Comparison of ENCODE assay signal across 11 mouse cellular contexts in genomic region chr6:38669580-38669979, GRCm38 (mm10). TPM values are rescaled to one million over a fixed set of nuclear protein-coding genes. Genes with fewer than 3 reads are reported as not detected.
DNase-seq lines count a peak whose midpoint lies in the region; ATAC-seq and TF ChIP-seq lines count a peak whose summit lies in the region.
"Had no signal": no experiment of that assay in that cellular context is flagged by ENCODE, and none has a peak within 500 bp of the region (broad histone marks: within the 10 kb centered on the region; RNA-seq: fewer than 3 reads in every experiment).

No protein-coding gene starts in this region.

- peaks cover 11% of the 10 kb centered on the region; the same call in 1 of the 2 replicates for H3K27me3 ChIP-seq in midbrain, embryonic 13.5 days
- no peaks in the 10 kb centered on the region for H3K27me3 ChIP-seq in forebrain, embryonic 14.5 days (replicated peaks; ENCODE audit: control insufficient read depth, insufficient read depth, low read length)

- H3K9me3 ChIP-seq in midbrain, embryonic 13.5 days: no peaks in the 10 kb centered on the region
- no peaks in the 10 kb centered on the region for H3K9me3 ChIP-seq in forebrain, embryonic 14.5 days (replicated peaks; ENCODE audit: control insufficient read depth, low read length)
- H3K9me3 ChIP-seq: forebrain, embryonic 12.5 days had no signal

- H3K4me2 ChIP-seq in midbrain, embryonic 13.5 days (replicated peaks): no peak overlapping the region
- H3K4me2 ChIP-seq in forebrain, embryonic 14.5 days (ENCODE audit: low read length): no peak overlapping the region
- H3K4me2 ChIP-seq: forebrain, embryonic 12.5 days had no signal

- TF ChIP-seq CTCF in lung, adult 2 months (IDR thresholded peaks at IDR 0.05; ENCODE audit: insufficient read depth, low read length): peak; percentile 17; the same call in 1 of the 2 replicates

- no peak for DNase-seq in lung, adult 2 months
- DNase-seq in lung, adult 18-20 months: no peak
- DNase-seq in CD4-positive, CD25-positive, alpha-beta regulatory T cell, adult 2 months (ENCODE audit: low read depth, low spot score): peak; percentile 46
- peak; percentile 19 for DNase-seq in T-cell, adult 2 months (ENCODE audit: low spot score)
- no peak for DNase-seq in kidney, adult 8-10 months
- no peak for DNase-seq in forebrain, embryonic 14.5 days (ENCODE audit: low spot score)
- DNase-seq: gastrocnemius, postnatal 14 days had no signal

- H3K36me3 ChIP-seq in midbrain, embryonic 13.5 days: no peaks in the 10 kb centered on the region
- no peaks in the 10 kb centered on the region for H3K36me3 ChIP-seq in forebrain, embryonic 14.5 days (ENCODE audit: control insufficient read depth, insufficient read depth, low read length)
- H3K36me3 ChIP-seq: forebrain, embryonic 12.5 days had no signal

- no peak overlapping the region for H3K27ac ChIP-seq in midbrain, embryonic 13.5 days
- H3K27ac ChIP-seq in forebrain, embryonic 14.5 days (ENCODE audit: low read depth, low read length): no peak overlapping the region
- H3K27ac ChIP-seq: forebrain, embryonic 12.5 days had no signal

- peak; percentile 75 for ATAC-seq in megakaryocyte, adult 5-6 weeks (ENCODE audit: poor library complexity, severe bottlenecking)
- ATAC-seq in midbrain, embryonic 13.5 days: no peak
- ATAC-seq in forebrain, embryonic 14.5 days: no peak

- 60% methylated on average over 6 of the region's 6 CpGs for WGBS in lung, adult 2 months
- WGBS in midbrain, embryonic 13.5 days: 67% methylated on average over 6 of the region's 6 CpGs
- WGBS in forebrain, embryonic 14.5 days: 68% methylated on average over 6 of the region's 6 CpGs

- H3K4me1 ChIP-seq in lung, adult 2 months (ENCODE audit: control insufficient read depth, insufficient read depth, low read length): no peaks in the 10 kb centered on the region
- H3K4me1 ChIP-seq in midbrain, embryonic 13.5 days (replicated peaks): no peaks in the 10 kb centered on the region
- H3K4me1 ChIP-seq in forebrain, embryonic 14.5 days (ENCODE audit: control insufficient read depth, insufficient read depth, low read length): no peaks in the 10 kb centered on the region
- H3K4me1 ChIP-seq: forebrain, embryonic 12.5 days had no signal

- no peak overlapping the region for H3K9ac ChIP-seq in midbrain, embryonic 13.5 days (replicated peaks)
- H3K9ac ChIP-seq in forebrain, embryonic 14.5 days (ENCODE audit: low read length): no peak overlapping the region
- H3K9ac ChIP-seq: forebrain, embryonic 12.5 days had no signal

- H3K4me3 ChIP-seq in lung, adult 2 months (replicated peaks; ENCODE audit: extremely low read depth, low read depth, low read length): no peak overlapping the region
- H3K4me3 ChIP-seq in midbrain, embryonic 13.5 days (replicated peaks): no peak overlapping the region
- no peak overlapping the region for H3K4me3 ChIP-seq in forebrain, embryonic 14.5 days (ENCODE audit: low read depth, low read length)
- H3K4me3 ChIP-seq: forebrain, embryonic 12.5 days had no signal

- TF ChIP-seq POLR2A in lung, adult 2 months (IDR thresholded peaks at IDR 0.05; ENCODE audit: borderline replicate concordance, extremely low read depth, low read depth, low read length): no peak

RNA-seq across cellular contexts. Expression of gene Clec2l, which starts 6.7 kb away (rescaled TPM):
- 0.50 and 1.1 TPM in 2 replicates for polyA plus RNA-seq in lung, adult 2 months (2012; rRNA removed)
- total RNA-seq in megakaryocyte, adult 5-6 weeks (2015): not detected in 2 replicates
- total RNA-seq in megakaryocyte, adult 5-6 weeks (2017): not detected in 2 replicates
- 5.6 and 6.2 TPM in 2 replicates for polyA plus RNA-seq in midbrain, embryonic 13.5 days (2015; fragmentation: Nextera tagmentation; extraction: Ambion mirVana)
- 8.8 and 9.3 TPM in 2 replicates for polyA plus RNA-seq in forebrain, embryonic 14.5 days (2014; fragmentation: Nextera tagmentation; extraction: Ambion mirVana)
- polyA plus RNA-seq: liver, embryonic 16.5 days had no signal

RNA-seq across cellular contexts. Expression of gene Klrg2, which starts 32.5 kb away (rescaled TPM):
- polyA plus RNA-seq in lung, adult 2 months (2012; rRNA removed): 4.0 and 5.3 TPM in 2 replicates
- total RNA-seq in megakaryocyte, adult 5-6 weeks (2015): 0.11 TPM in 1 of 2 replicates, not detected in the other
- total RNA-seq in megakaryocyte, adult 5-6 weeks (2017): not detected in 2 replicates
- polyA plus RNA-seq in midbrain, embryonic 13.5 days (2015; fragmentation: Nextera tagmentation; extraction: Ambion mirVana): 0.12 TPM in 1 of 2 replicates, not detected in the other
- polyA plus RNA-seq in forebrain, embryonic 14.5 days (2014; fragmentation: Nextera tagmentation; extraction: Ambion mirVana): 0.16 TPM in 1 of 2 replicates, not detected in the other
- polyA plus RNA-seq: forebrain, embryonic 12.5 days had no signal

Comparison
In these comparisons a context has a peak if more than half of its experiments do, and no peak if none do; other contexts are left out.
1. DNase-seq: peak in CD4-positive, CD25-positive, alpha-beta regulatory T cell, adult 2 months (single experiment) and T-cell, adult 2 months (single experiment); none in lung, adult 2 months (single experiment), lung, adult 18-20 months (0 of 2), kidney, adult 8-10 months (0 of 2) and forebrain, embryonic 14.5 days (single experiment).